Comparison of ENCODE assay signal across 40 mouse cellular contexts in the genomic region with DNA sequence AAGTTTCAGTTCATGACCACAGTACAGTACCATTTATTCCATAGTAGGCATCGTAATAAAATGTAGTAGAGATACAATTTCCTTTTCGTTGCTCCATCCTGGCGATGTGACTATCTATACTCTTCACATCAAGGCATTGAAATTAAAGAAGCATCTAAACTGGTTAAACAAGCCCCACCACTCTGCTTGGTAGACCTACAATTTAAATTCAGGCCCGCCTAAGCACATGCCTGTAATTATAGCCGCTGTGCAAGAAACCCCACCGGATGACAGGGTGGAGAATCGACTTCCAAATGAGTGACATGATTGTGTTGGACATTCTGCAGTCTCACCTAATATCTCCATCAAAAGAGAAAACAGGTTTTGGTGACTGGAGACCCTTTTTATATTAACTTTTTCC. TPM values are rescaled to one million over a fixed set of nuclear protein-coding genes. Genes with fewer than 3 reads are reported as not detected.
"Had no signal": no experiment of that assay in that cellular context is flagged by ENCODE, and none has a peak within 500 bp of the region (broad histone marks: within the 10 kb centered on the region; RNA-seq: fewer than 3 reads in every experiment).

No protein-coding gene starts in this region.

- H3K27ac ChIP-seq: gastrocnemius, adult 2 months; heart, embryonic 10.5 days; hindbrain, embryonic 10.5 days; hindbrain, embryonic 12.5 days; hindbrain, embryonic 14.5 days; intestine, embryonic 15.5 days; layer of hippocampus, adult 2 months; left cerebral cortex, adult 2 months; limb, embryonic 13.5 days; liver, embryonic 13.5 days; liver, embryonic 15.5 days had no signal

- H3K27me3 ChIP-seq: heart, embryonic 12.5 days; hindbrain, embryonic 12.5 days; intestine, embryonic 15.5 days; limb, embryonic 13.5 days; liver, embryonic 13.5 days; liver, embryonic 15.5 days had no signal

- H3K9ac ChIP-seq: heart, embryonic 12.5 days; hindbrain, embryonic 12.5 days; hindbrain, embryonic 14.5 days; intestine, embryonic 15.5 days; limb, embryonic 13.5 days; liver, embryonic 13.5 days; liver, embryonic 15.5 days had no signal

- H3K9me3 ChIP-seq: heart, embryonic 10.5 days; heart, embryonic 12.5 days; hindbrain, embryonic 10.5 days; hindbrain, embryonic 12.5 days; intestine, embryonic 15.5 days; limb, embryonic 13.5 days; liver, embryonic 13.5 days; liver, embryonic 15.5 days had no signal

- H3K4me3 ChIP-seq: gastrocnemius, adult 2 months; heart, embryonic 10.5 days; heart, embryonic 12.5 days; hindbrain, embryonic 10.5 days; hindbrain, embryonic 12.5 days; intestine, embryonic 15.5 days; layer of hippocampus, adult 2 months; left cerebral cortex, adult 2 months; limb, embryonic 13.5 days; liver, embryonic 13.5 days; liver, embryonic 15.5 days had no signal

- H3K36me3 ChIP-seq: heart, embryonic 10.5 days; heart, embryonic 12.5 days; hindbrain, embryonic 10.5 days; hindbrain, embryonic 12.5 days; intestine, embryonic 15.5 days; limb, embryonic 13.5 days; liver, embryonic 13.5 days; liver, embryonic 15.5 days had no signal

- H3K4me1 ChIP-seq: heart, embryonic 10.5 days; heart, embryonic 12.5 days; hindbrain, embryonic 10.5 days; hindbrain, embryonic 12.5 days; intestine, embryonic 15.5 days; limb, embryonic 13.5 days; liver, embryonic 13.5 days; liver, embryonic 15.5 days had no signal

- H3K4me2 ChIP-seq: heart, embryonic 12.5 days; hindbrain, embryonic 12.5 days; hindbrain, embryonic 14.5 days; intestine, embryonic 15.5 days; limb, embryonic 13.5 days; liver, embryonic 11.5 days; liver, embryonic 13.5 days; liver, embryonic 15.5 days had no signal

- DNase-seq: gastrocnemius, adult 2 months; gastrocnemius, postnatal 10 days; gastrocnemius, postnatal 25 days; heart, adult 18-20 months; heart, postnatal 10 days; heart, postnatal 4 days; kidney, adult 18-20 months; kidney, adult 8-10 months; kidney, postnatal 10 days; kidney, postnatal 25 days; kidney, postnatal 4 days; liver; liver, embryonic 13.5 days had no signal

- ATAC-seq: hindbrain, embryonic 16.5 days; inflammation-experienced regulatory T-cells, adult 6 months; intestine, embryonic 15.5 days; intestine, postnatal 0 days had no signal

RNA-seq across cellular contexts. Expression of gene Lipm, which starts 1.2 kb away (rescaled TPM):
- total RNA-seq: gastrocnemius, adult 2 months; gastrocnemius, postnatal 10 days; gastrocnemius, postnatal 25 days; gastrocnemius, postnatal 4 days; granulocyte monocyte progenitor cell, adult 5-6 weeks; heart, adult 18-20 months; heart, adult 8-10 months; heart, postnatal 10 days; heart, postnatal 25 days; heart, postnatal 4 days; left cerebral cortex, postnatal 36 days had no signal
- polyA plus RNA-seq: heart, embryonic 10.5 days; heart, embryonic 12.5 days; heart, embryonic 14.5 days; hindbrain, embryonic 10.5 days; hindbrain, embryonic 12.5 days; hindbrain, embryonic 14.5 days; hindbrain, embryonic 16.5 days; inflammation-experienced regulatory T-cells, adult 6 months; intestine, embryonic 15.5 days; intestine, postnatal 0 days; kidney, embryonic 14.5 days; kidney, embryonic 16.5 days; limb, embryonic 11.5 days; liver, embryonic 11.5 days; liver, embryonic 13.5 days; liver, embryonic 15.5 days had no signal

RNA-seq across cellular contexts. Expression of gene Lipn, which starts 34.7 kb away (rescaled TPM):
- total RNA-seq: gastrocnemius, adult 2 months; gastrocnemius, postnatal 10 days; gastrocnemius, postnatal 25 days; gastrocnemius, postnatal 4 days; granulocyte monocyte progenitor cell, adult 5-6 weeks; heart, adult 18-20 months; heart, adult 8-10 months; heart, postnatal 10 days; heart, postnatal 25 days; heart, postnatal 4 days; layer of hippocampus, adult 2 months; layer of hippocampus, postnatal 10 days; layer of hippocampus, postnatal 25 days; left cerebral cortex, adult 2 months; left cerebral cortex, postnatal 14 days; left cerebral cortex, postnatal 36 days had no signal
- polyA plus RNA-seq: heart, embryonic 10.5 days; heart, embryonic 12.5 days; heart, embryonic 14.5 days; heart, embryonic 16.5 days; hindbrain, embryonic 10.5 days; hindbrain, embryonic 12.5 days; hindbrain, embryonic 14.5 days; hindbrain, embryonic 16.5 days; inflammation-experienced regulatory T-cells, adult 6 months; intestine, embryonic 15.5 days; kidney, embryonic 14.5 days; kidney, embryonic 16.5 days; limb, embryonic 11.5 days; limb, embryonic 13.5 days; liver, embryonic 11.5 days; liver, embryonic 13.5 days; liver, embryonic 15.5 days had no signal
